Mouse (Mus musculus) embryo, embryonic 11 days (tissue): ENCODE data around the gene Stpg4.

Experiments used
- DNase-seq: peaks from one replicate; pipeline ENCODE4 v3.0.0-alpha.2; 2015

Gene Stpg4

DNA sequence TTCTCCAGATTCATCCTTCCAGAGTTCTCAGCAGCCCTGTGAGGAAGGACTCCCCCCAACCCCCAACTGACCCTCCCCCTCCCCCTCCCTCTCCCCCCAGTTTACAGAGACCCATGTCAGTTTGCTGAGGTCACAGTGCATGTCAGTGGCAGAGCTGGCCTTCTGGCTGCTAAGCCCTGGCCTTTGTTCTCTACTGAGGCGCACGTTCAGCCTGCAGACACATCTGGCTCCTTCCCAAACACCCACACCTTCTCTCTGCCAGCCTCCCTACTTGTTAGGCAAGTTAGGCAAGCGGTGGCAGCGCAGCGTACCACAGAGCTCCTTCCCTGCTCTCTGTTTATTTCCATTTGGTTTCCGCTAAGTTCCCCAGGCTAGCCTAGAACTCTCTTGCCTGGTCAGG is 50.0 kb downstream of the Stpg4 start:
- no peak for DNase-seq

DNA sequence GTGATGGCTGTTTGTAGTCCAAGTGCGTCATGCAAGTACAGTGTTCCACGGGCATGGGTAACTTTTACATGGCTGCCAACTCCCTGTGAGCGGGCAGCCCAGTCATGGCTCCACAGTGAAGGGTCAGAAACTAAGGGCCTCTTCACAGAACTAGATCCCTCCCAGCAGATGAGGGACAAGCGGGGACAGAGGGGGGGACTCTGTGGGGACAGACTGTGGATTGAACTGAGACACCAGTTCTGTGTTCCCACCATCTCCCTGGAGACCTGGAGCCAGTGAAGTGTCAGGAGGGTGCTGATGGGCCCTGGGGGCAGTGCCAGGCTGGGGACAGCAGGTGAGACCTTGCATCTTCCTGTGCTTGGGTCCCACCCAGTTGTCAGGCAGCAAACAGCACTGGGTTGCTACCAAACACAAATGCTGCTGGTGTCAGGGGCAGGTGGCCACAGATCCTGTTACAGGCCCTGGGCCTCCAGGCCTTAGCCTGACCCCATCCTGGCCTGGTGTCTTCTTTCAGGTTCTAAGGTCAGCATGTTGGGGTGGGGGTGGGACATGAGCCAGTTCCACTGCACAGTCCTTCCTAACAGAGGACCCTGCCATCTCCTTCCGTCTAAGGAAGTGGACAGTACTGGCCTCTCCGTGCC is 50.6 kb downstream of the Stpg4 start:
- no peak for DNase-seq

DNA sequence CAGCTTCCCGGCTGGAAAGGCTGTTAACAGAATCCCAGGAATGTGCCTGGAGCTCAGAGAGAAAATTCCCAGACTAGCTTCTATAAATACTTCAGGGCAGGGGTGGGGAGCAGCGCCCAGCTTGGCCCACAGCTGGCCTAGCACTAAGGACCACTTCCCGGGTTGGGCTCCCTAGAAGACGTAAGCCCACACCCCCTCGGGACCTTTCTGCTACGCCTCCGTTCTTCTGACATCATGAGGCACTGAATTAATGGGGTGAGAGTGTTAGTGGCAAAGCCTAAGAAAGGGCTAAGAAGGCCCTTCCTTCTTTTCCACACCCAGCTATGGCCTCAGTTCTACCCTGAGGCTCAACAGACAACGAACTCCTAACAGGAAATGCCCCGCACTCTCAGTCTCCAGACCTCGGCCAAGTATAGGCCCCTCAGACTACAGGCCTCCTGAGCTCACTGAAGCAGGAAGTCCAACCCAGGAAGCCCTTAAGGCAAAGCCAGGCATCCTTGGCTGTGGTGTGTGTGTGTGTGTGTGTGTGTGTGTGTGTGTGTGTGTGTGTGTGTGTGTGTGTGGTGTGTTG is 51.5 kb downstream of the Stpg4 start:
- peak; percentile 62 for DNase-seq

DNA sequence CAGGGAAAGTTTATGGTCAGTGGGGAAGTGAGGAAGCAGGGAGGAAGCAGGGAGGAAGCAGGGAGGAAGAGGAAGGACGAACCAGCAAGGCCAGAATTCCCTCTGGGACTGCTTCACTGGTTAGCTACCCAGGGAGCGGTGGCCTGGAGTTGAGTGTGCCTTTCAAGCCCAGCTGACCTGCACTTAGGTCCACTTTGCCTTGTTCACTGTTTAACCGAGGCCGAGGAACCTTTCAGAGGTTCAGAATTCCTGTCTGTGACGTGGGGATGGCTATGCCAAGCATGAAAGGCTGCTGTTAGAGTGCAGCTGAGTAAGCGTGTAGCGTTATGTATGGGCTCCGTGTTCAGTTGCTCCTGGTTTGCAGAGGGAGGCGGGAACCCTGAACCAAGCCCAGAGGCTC is 54.2 kb downstream of the Stpg4 start:
- DNase-seq, result no peak

DNA sequence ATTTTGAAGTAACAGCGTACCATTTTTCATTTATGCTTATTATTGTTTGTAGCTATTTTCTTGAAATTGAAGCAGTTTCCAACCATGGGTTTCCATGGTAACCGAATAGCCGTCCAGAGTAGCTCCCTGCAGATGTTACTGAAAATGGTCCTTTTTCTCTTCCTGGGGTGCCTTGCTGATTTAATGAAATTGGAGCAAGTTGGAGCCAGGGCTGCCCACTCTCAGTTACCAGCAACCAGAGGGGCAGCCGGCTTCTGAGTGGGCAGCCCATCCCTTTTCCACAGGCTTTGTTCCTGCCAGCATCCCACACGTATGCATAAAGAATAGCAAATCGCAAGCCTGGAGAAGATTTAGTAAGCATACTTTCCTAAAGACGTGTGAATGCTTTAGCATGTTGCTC is 55.4 kb downstream of the Stpg4 start:
- DNase-seq, result no peak

DNA sequence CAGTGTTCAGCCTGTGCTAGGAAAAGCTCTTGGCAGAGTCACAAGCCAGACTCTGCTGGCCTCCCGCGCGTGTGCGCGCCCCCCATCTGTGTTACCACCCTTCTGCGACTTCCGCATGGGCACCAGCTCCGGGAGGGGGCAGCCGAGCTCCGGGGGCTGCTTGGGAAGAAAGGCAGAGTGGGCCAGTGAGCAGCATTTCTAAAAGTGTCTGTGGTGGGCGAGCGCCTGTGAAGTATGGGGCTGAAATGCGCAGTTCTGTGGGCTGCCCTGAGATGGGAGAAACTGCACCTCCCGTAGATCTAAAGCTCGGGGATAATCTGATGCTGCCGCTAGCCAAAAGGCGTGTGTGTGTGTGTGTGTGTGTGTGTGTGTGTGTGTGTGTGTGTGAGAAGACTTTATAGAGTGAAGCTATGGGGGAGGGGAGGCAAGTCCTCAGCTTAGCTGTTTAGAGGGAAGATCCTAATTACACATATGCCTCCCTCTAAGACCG is 58.2 kb downstream of the Stpg4 start:
- DNase-seq, result no peak

DNA sequence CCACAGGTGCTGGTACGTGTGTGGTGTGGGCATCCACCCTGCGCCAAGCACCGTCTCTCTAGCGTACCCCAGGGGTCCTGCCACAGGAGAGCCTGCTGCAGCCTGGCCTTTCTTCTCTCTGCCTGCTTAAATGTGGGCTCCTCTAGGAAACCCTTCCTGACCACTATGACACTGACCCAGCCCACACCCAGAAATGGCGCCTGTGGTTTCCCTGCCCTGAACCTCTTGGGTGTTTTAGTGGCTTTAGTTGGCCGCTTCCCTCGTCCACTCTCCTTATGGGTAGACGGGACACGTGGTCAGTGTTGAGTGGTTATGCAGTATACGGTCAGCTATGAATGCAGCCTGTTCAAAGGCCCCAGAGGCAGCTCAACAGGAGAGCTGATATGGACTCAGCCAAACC is 59.1 kb downstream of the Stpg4 start:
- no peak for DNase-seq

DNA sequence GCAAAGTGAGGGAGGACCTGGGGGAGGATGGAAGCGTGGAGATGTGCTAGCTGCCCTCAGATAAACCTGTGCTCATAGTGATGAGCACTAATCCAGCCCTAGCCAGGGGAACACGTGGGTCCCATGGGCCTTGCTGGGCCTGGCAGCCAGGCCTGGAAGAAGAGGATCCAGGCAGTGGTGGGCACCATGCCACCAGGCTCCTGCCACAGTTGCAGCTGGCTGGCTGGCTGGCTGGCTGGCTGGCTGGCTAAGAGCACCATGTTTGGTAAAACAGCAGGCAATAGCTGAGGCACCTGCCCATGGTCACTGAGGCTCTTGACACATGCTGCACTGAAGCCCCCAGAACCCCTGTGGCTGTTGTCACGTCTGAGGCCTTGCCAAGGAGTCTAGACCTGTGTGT is 59.9 kb downstream of the Stpg4 start:
- no peak for DNase-seq

DNA sequence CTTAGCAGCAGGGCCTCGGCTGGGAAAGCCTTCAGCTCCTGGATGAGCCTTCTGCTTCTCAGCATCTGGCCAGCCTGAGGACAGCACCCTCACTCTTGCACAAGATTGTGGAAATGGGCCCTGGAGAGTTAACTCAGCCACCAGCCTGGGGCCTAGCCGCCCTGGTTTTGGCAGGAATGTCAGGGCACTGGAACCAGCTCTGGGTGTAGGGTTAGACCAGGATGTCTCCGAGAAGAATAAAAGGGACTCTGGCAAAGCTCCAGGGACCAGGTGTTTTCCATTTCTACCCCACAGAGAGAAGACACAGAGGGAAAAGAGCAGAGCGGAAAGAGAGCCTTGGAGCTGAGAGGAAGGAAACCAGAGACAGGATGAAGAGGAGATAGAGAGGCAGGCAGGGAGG is 60.3 kb downstream of the Stpg4 start:
- DNase-seq, result no peak

DNA sequence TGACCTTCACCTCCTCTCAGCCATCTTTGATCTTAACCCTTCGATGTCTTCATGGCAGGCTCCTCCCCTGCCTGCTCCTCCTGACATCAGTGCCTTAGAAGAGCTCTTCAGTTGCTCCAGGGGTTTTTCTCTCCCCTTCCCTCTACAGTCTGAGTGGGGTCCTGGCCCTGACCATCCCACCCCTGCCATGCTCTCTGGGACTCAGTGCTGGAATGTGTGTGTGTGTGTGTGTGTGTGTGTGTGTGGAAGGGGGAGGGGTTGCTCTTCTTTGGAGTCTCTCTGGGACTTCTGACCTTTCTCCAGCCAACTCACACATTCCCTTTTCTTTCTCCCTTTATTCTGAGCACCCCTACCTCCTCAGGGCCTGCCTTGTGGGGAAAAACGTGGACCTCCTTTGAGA is 61.0 kb downstream of the Stpg4 start:
- DNase-seq, result no peak

DNA sequence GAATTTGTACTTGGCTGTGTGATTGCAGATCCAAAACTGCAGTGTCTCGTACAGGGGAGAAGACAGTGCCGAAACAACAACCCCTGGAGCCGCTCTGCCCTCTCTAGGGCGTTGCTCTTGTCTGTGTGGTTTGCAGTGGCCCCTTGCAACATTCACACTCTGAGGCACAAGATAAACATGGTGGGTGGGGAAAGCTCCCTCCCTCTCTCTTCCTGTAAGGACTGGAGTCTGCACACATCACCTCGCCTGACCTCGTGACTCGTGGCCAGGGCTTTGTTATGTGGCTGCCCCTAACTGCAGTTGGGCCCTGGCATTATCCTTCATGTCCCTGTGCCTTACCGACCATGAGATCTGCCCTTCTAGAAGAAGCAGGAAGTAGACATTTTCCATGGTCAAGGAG is 62.3 kb downstream of the Stpg4 start:
- DNase-seq, result no peak

DNA sequence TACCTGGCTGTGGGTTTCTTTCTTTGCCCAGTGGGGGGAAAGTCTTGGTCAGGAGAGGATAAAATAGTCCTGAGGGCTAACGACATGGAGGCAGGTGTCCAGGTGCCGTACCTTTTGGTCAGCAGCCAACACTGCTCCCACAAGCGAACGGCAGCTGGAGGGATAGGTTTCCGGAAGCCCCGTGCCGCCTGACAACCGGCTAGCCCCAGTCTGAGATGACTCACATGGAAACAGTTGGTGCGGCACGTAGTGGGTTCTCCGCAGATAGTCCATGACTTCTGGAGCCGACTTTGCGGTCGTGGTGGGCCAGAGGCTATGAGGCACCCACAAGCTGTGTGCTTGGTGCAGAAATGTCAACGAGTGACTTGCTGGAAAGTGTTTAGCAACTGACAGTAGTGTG is 63.4 kb downstream of the Stpg4 start:
- DNase-seq, result no peak

DNA sequence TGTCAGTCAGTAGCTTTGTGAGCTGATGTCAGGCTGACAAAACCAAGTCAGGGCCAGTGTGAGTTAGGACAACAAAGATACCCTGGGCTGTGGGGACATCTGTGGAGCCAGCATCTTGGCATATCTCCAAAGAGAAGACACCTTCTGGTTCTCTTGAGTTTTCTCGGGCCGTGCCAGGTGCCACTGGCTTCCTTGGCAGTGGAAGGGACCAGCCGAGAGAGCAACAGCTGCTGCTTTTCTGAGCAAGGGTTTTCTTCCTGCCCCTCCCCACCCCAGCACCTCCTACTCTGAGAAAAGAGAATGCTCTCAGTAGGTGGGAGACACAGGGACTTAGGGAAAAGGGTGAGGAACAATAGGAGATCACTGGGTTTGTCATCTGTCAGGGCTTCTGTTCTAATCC is 66.4 kb downstream of the Stpg4 start:
- DNase-seq, result no peak

DNA sequence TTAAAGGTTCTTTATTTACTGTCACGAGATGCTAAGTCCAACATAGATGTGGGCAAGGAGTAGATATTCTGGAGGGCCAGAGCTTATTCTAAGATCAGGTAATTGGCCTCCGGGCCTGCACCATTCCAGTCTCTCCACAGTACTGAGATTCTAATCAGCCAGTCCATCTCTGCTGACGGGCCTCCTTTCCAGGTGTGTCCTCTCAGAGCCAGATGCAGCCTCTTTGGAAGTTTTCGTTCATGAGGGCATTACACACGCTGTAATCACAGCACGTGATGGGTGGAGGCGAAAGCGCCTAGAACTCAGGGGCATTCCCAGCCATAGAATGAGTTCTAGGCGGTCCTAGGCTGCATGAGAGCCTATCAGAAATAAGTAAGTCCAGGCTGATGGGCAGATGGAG is 70.0 kb downstream of the Stpg4 start:
- DNase-seq, result no peak

DNA sequence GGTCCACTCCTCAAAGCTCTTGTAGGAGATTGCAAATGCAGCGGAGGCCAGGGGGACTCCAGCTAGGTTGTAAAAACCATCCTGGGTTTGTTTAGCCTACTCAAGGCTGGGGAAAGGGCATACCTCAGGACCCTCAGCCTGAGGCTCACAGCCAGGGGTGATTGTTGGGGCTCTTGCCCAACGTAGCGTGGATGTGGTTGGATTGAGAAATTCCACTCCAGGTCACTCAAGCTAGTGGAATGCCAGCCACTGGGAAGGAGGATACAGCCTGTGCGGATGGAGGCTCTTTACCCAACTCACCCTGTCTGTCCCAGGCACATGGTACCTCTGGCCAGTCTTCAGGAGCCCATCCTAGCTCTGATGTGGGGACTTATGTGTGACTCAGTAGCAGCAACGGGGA is 71.3 kb downstream of the Stpg4 start:
- DNase-seq, result no peak

DNA sequence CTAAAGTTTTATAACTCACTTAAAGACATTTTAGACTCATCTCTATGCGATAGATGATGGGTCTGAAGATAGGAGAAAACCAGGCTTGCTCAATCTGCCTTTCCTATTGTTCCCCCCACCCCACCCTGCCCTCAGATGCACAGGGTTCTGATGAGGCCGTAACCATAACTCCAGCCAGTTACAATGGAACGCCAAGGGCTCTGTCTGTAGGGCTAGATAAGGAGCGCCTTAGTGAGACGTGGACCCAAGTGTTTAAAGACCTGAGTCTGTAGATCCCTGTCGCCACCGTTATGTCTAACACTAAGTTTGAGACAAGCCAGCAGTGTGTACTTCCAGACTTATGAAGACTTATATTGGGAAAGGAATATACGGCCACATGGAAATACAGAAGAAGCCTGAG is 72.1 kb downstream of the Stpg4 start:
- DNase-seq, result no peak

DNA sequence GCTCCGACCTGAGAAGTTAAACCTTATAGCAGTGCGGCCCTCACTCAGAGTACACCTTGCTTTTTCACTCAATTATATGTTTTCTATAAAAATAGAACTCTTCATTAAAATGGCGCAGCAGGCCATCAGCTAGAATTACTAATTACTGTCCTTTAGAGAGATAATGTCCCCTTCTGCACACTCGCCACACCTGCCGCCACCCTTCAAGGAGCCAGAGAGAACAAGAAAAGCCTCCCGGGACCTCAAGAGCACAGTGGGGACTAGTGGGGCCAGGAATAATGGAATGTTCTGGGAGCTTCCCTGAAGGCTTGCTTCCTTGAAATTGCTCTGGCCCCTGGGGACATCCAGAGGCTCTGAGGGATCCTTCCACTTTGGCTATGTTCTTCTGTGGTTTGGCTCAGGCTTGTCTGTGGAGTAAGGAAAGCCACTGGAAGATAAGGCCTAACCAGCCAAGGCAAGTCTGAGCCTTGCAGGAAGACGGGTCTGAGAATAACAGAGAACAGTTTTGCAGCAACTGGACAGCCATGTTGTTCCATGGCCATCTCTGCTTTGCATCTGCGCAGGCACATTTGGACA is 73.7 kb downstream of the Stpg4 start:
- DNase-seq, result no peak

DNA sequence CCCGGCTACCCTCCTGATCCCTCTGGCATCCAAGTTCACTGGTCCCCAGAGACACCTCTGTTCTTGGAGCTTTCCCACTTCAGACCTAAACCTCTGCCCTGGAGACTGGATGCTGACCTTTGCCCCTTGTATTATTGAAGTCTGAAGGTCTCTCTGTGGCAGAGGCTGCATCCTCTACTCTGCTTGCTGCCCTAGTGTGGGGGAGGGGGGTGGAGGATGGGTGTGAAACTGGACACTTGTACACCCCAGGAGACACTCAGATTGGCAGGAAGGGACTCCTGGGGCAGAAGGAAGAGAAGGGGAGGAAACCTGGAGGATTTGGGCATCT is 74.7 kb downstream of the Stpg4 start:
- DNase-seq, result peak; percentile 65

DNA sequence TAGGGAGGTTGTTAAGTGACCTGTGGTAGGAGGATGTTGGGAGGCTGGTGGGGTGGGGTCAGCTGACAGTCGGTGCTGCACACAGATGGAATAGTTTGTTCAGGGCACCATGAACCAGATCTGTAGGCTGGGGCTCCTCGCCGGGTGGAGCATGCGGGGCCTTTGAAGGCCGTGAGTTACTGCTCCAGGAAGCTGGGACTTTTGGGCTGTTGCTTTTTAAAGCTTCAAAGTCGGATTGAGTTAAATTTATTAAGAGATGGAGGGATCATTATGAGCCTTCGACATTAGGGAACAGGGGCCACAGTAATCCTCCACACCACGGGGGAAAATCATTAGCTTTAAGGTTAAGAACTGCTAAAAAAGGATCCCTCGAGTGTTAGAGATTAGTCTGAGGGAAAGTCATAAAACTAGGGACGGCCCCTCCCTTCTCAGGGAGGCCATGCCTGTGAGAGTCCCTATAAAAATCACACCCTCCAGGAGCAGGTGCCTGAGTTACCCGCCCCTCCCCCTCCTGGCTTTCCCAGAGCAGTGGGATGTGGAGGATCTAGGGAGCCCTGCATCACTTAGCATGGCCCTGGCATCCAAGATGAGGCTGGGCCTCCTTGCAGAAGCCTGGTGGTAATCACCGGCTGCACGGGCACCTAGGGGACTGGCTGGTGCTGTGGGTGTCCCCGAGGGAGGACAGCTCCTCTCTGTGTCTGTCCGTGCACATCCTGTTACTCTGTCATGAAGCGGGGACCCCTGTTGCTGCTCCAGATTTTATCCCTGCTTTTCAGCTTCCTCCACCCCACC is 75.2 kb downstream of the Stpg4 start:
- DNase-seq, result peak; percentile 64

DNA sequence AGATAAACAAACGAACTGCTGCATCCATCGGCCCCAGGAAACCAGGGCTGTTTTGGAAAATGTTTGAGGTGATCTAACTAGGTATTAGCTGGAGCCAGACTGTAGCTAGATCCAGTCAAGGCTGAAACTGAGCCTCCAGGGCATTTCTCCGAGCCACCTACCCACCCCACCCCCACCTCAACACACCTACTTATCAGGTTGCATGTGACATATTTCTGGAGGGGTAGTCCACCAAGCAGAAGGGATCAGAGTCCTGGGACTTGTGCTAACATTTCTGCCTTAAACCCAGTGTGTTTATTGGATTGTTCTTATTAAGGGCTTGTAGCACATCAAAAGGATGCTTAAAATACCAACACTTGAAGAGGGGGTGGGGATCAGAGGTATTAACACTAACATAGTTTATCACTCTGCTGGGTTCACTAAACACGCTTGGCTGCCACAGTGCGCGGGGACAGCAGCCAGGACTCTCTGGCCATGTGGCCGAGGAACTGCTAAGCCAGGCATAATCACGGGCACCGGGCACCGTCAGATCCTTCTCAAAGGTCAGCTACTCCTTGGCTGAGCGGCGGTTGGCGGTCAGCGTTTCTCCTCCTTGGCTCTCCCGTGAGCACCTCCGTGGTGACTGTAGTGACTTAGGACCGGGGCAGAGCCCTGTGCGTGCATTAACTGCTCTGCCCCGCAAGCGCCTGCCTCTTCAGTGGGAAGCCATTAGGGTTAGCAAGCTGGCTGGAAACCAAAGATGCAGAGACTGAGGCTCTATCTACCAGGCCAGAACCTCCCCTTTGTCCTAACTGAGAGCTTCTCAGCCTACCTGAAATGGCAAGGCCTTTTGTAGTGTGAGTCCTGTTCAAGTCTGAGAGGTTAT is 76.1 kb downstream of the Stpg4 start:
- peak; percentile 45 for DNase-seq

DNA sequence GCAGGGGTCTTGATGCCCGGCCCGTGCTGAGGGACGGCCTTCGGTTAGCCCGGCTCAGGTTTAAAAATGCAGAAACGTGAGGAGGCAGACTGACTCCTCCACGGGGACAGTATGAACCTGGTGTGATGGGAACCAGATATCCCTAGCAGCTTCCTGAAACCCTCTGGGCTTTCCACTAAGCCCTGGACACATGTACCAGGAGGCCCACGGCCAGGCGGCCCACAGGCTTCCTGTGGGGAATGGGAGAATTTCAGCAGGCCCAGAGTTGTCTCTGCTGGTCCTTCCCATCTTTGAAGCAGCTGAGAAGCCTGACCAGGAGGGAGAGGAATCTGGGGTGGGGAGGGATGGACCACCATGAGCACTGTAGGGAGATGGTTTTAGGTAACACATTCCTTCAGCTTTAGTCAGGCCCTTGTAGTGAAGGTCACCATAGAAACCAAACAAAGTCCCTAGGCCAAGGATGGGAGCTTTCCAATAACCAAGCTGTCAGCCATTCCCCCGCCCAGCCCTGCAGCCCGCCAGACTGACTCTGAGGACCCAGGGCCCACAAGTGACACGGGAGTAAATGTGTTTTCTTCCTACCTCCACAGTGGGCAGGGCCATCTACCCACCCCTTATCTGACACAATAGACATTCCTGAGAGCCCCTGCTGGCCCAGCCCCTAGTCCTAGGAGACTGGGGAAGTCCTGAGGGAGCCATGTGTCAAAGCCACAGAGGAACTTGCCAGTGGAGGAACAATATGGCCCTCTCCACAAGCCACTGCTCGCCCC is 76.9 kb downstream of the Stpg4 start:
- DNase-seq, result peak; percentile 53

DNA sequence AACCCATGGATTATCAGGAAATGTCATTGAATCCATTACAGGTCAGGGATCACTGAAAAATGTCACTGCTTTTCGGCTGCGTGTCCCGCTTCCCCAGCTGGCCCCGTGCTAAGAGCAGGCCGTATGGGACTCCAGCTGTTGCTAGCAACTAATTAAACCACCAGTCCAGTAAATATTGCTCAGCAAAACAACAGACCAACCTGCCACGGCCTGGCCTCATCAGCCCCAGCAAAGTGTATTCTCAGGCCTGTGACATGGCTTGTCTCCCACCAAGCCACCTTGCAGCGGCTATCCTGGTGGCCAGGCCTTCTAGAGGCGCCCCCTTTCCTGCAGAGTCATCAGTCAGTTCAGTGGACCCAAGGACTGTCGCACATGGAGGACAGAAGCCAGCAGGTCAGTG is 78.0 kb downstream of the Stpg4 start:
- DNase-seq, result no peak
